Mouse (Mus musculus) C2C12 (cell line): Measurements from ENCODE around the gene Eral1.

ENCODE experiments used
- CEBPB ChIP-seq: IDR thresholded peaks from one replicate; pipeline ENCODE4 v1.6.1; 2011; ENCODE audit warnings: low read depth, mild to moderate bottlenecking, control low read depth, moderate library complexity
- CTCF ChIP-seq: IDR thresholded peaks from one replicate; pipeline ENCODE4 v1.5.1; 2011; ENCODE audit not compliant: control insufficient read depth, insufficient read depth, insufficient read length
- MAX ChIP-seq: IDR thresholded peaks from one replicate; pipeline ENCODE4 v1.6.1; 2011; ENCODE audit warnings: mild to moderate bottlenecking, control low read depth

DNA sequence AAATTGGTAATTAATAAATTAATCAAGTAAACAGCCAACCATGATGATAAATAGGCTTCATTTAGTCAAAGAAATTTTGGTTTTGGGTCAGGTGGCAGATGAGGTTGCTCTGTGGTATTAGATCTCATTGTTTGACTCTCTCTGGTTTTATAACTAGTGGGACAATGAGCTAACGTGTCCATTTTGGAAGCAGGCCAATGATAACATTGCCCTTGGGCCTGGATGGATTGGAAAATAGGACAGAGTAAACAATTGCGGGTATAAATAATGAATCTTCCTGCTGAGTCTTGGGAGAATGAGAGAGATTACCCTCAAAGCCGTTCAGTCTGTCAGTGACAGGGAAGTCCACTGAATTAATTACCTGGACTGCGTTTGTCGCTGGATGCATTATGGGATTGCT lies 41.0 kb upstream of the Eral1 start:
- no peak for TF ChIP-seq MAX
- TF ChIP-seq CEBPB = no peak
- no peak for TF ChIP-seq CTCF
